ENCODE assay signal across 8 mouse cellular contexts in the genomic region with DNA sequence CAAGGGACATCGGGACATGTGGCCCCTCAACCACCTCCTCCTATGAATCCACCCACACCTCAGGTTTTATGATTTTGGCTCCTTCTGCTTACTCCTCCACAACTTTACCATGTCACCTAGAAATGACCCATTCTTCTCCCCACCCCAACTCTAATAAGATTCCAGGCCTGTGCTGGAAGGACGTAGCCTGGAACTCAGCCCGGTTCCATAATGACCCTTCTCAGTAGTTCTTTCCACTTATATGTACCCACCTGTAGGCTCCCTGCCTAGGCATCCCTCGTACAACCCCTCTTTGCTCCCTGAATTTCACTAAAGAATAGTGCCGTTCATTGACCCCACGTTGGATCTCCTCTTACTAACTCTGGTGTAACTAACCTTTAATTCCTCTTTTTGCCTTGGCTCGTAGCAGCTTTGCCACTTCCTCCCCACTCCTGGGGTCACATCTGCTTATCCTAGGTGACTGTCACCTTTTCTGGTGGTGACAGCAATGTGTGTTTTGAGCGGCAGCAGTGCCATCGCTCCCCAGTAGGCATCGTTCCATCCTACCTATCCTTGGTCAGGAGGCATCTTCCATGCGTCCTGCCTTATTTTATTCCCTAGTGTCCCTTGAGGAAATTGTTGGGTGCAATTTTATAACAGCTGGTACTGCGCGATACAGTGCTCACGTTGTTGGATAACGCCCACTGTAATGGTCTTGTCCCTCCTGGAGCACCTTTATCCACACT. TPM values are rescaled to one million over a fixed set of nuclear protein-coding genes. Genes with fewer than 3 reads are reported as not detected.
DNase-seq lines count a peak whose midpoint lies in the region; ATAC-seq and TF ChIP-seq lines count a peak whose summit lies in the region.

No protein-coding gene starts in this region.

- H3K27me3 ChIP-seq in spleen, adult 2 months (ENCODE audit: control insufficient read depth, insufficient read depth, low read length) = no peaks in the 10 kb centered on the region
- no peaks in the 10 kb centered on the region for H3K27me3 ChIP-seq in forebrain, embryonic 10.5 days (ENCODE audit: poor library complexity, severe bottlenecking)
- no peaks in the 10 kb centered on the region for H3K27me3 ChIP-seq in kidney, embryonic 16.5 days (ENCODE audit: insufficient read depth, low read length)

- H3K4me3 ChIP-seq in spleen, adult 2 months (ENCODE audit: extremely low read depth, insufficient read depth, insufficient read length) = peak overlapping the region; percentile 74
- H3K4me3 ChIP-seq in forebrain, embryonic 10.5 days = peak overlapping the region; percentile 72
- peak overlapping the region; percentile 94 for H3K4me3 ChIP-seq in kidney, embryonic 16.5 days (ENCODE audit: low read length)

- peaks cover 10% of the 10 kb centered on the region; the same call in 1 of the 2 replicates for H3K4me1 ChIP-seq in spleen, adult 2 months (ENCODE audit: control insufficient read depth, insufficient read depth, insufficient read length)
- H3K4me1 ChIP-seq in forebrain, embryonic 10.5 days = peaks cover 49% of the 10 kb centered on the region
- peaks cover 28% of the 10 kb centered on the region for H3K4me1 ChIP-seq in kidney, embryonic 16.5 days (ENCODE audit: insufficient read depth, low read length)

- peak overlapping the region; percentile 96 for H3K9ac ChIP-seq in kidney, embryonic 16.5 days (replicated peaks; ENCODE audit: low read length)

- ATAC-seq in kidney, embryonic 16.5 days (ENCODE audit: low FRiP score, low TSS enrichment) = no peak
- 0 out of 2 replicates have a peak, but pooled peaks have one; percentile 19 for ATAC-seq in monocyte, adult 5-6 weeks (replicated peaks; ENCODE audit: insufficient number of reproducible peaks, low FRiP score, low TSS enrichment, poor library complexity, severe bottlenecking)

- peak in 1 of 2 experiments; percentile 28 for DNase-seq in spleen, adult 2 months (ENCODE audit: low read depth in 1 of 2, low spot score in 2 of 2)
- DNase-seq in spleen, postnatal 14 days (ENCODE audit: low spot score in 2 of 2) = no peak
- DNase-seq in forebrain, embryonic 10.5 days (ENCODE audit: extremely low spot score, low spot score) = no peak
- no peak for DNase-seq in gastrocnemius, adult 8-10 months (ENCODE audit: low spot score in 2 of 2)
- no peak for DNase-seq in retina, postnatal 1 day
- DNase-seq in right cerebral cortex, postnatal 10 days (ENCODE audit: low spot score in 2 of 2) = no peak

- no peak for TF ChIP-seq CTCF in spleen, adult 2 months (IDR thresholded peaks at IDR 0.05; ENCODE audit: extremely low read depth, insufficient read depth, insufficient read length, insufficient replicate concordance)

- 9% methylated on average over 15 of the region's 15 CpGs for WGBS in spleen, adult 2 months
- WGBS in forebrain, embryonic 10.5 days = 61% methylated on average over 15 of the region's 15 CpGs
- WGBS in kidney, embryonic 16.5 days = 35% methylated on average over 15 of the region's 15 CpGs

- H3K4me2 ChIP-seq in kidney, embryonic 16.5 days (replicated peaks; ENCODE audit: low read depth, low read length) = peak overlapping the region; percentile 86

- peak overlapping the region; percentile 42 for H3K27ac ChIP-seq in spleen, adult 2 months (ENCODE audit: insufficient read depth, low read length)
- peak overlapping the region; percentile 99 for H3K27ac ChIP-seq in forebrain, embryonic 10.5 days
- H3K27ac ChIP-seq in kidney, embryonic 16.5 days (ENCODE audit: low read length) = peak overlapping the region; percentile 95

- no peaks in the 10 kb centered on the region for H3K9me3 ChIP-seq in forebrain, embryonic 10.5 days
- no peaks in the 10 kb centered on the region for H3K9me3 ChIP-seq in kidney, embryonic 16.5 days (ENCODE audit: low read length)

- H3K36me3 ChIP-seq in spleen, adult 2 months (ENCODE audit: control insufficient read depth, insufficient read depth, low read length) = peaks cover 28% of the 10 kb centered on the region
- H3K36me3 ChIP-seq in forebrain, embryonic 10.5 days (replicated peaks) = peaks cover 53% of the 10 kb centered on the region
- H3K36me3 ChIP-seq in kidney, embryonic 16.5 days (ENCODE audit: insufficient read depth, low read length) = peaks cover 26% of the 10 kb centered on the region

- no peak for TF ChIP-seq POLR2A in spleen, adult 2 months (IDR thresholded peaks at IDR 0.05; ENCODE audit: low read depth, low read length)

RNA-seq across cellular contexts. Expression of a gene that starts 1.0 kb away (rescaled TPM):
- 23.8 and 26.5 TPM in 2 replicates for polyA plus RNA-seq in spleen, adult 2 months (2012; rRNA removed)
- polyA plus RNA-seq in forebrain, embryonic 10.5 days (2016; fragmentation: Nextera tagmentation; extraction: Ambion mirVana) = 11.8 and 12.7 TPM in 2 replicates
- 9.8 and 11.5 TPM in 2 replicates for polyA plus RNA-seq in kidney, embryonic 16.5 days (2015; fragmentation: Nextera tagmentation; extraction: Ambion mirVana)
- 170 to 205 TPM (median 172 TPM) in 3 replicates for total RNA-seq in monocyte, adult 5-6 weeks (2017)
- total RNA-seq in gastrocnemius, adult 8-10 months (2022) = 10 to 100 TPM; 10.6 to 15.7 (median 12.3) TPM

RNA-seq across cellular contexts. Expression of a gene that starts 10.0 kb away (rescaled TPM):
- polyA plus RNA-seq in spleen, adult 2 months (2012; rRNA removed) = 1.4 and 1.6 TPM in 2 replicates
- 2.4 and 3.8 TPM in 2 replicates for polyA plus RNA-seq in forebrain, embryonic 10.5 days (2016; fragmentation: Nextera tagmentation; extraction: Ambion mirVana)
- 0.40 and 0.86 TPM in 2 replicates for polyA plus RNA-seq in kidney, embryonic 16.5 days (2015; fragmentation: Nextera tagmentation; extraction: Ambion mirVana)
- total RNA-seq in monocyte, adult 5-6 weeks (2017) = 1.2 to 1.6 TPM (median 1.3 TPM) in 3 replicates
- under 1 TPM; 0.09 to 0.27 (median 0.15) TPM for total RNA-seq in gastrocnemius, adult 8-10 months (2022)

RNA-seq across cellular contexts. Expression of a gene that starts 56.8 kb away (rescaled TPM):
- polyA plus RNA-seq in spleen, adult 2 months (2012; rRNA removed) = 1.1 TPM in 2 replicates
- 2.3 TPM in 2 replicates for polyA plus RNA-seq in forebrain, embryonic 10.5 days (2016; fragmentation: Nextera tagmentation; extraction: Ambion mirVana)
- polyA plus RNA-seq in kidney, embryonic 16.5 days (2015; fragmentation: Nextera tagmentation; extraction: Ambion mirVana) = 6.7 and 7.8 TPM in 2 replicates
- not detected in 3 replicates for total RNA-seq in monocyte, adult 5-6 weeks (2017)
- 1 to 10 TPM; 2.8 to 3.8 (median 3.3) TPM for total RNA-seq in gastrocnemius, adult 8-10 months (2022)

RNA-seq across cellular contexts. Expression of a gene that starts 59.6 kb away (rescaled TPM):
- polyA plus RNA-seq in spleen, adult 2 months (2012; rRNA removed) = 40.5 and 45.0 TPM in 2 replicates
- 16.3 and 16.4 TPM in 2 replicates for polyA plus RNA-seq in forebrain, embryonic 10.5 days (2016; fragmentation: Nextera tagmentation; extraction: Ambion mirVana)
- polyA plus RNA-seq in kidney, embryonic 16.5 days (2015; fragmentation: Nextera tagmentation; extraction: Ambion mirVana) = 12.3 and 12.4 TPM in 2 replicates
- total RNA-seq in monocyte, adult 5-6 weeks (2017) = 37.0 to 89.6 TPM (median 41.2 TPM) in 3 replicates
- 1 to 10 TPM; 1.4 to 2.2 (median 1.8) TPM for total RNA-seq in gastrocnemius, adult 8-10 months (2022)

Comparison
In these comparisons a context has a peak if more than half of its experiments do, and no peak if none do; other contexts are left out.
1. H3K27ac ChIP-seq: peak in every context shown above with its lines; median percentile 99 in forebrain, embryonic 10.5 days; 95 in kidney, embryonic 16.5 days; 42 in spleen, adult 2 months.